ENCODE assay signal across 11 mouse cellular contexts in genomic region chr6:31571459-31571858, GRCm38 (mm10).
"Had no signal": no experiment of that assay in that cellular context is flagged by ENCODE, and none has a peak within 500 bp of the region (broad histone marks: within the 10 kb centered on the region; RNA-seq: fewer than 3 reads in every experiment).

No protein-coding gene starts in this region.

- DNase-seq: right cerebral cortex, adult 18-20 months; right cerebral cortex, postnatal 14 days; right cerebral cortex, postnatal 25 days; right cerebral cortex, postnatal 4 days; spleen, adult 18-20 months; thymus, adult 18-20 months; thymus, adult 2 months; thymus, postnatal 14 days; thymus, postnatal 25 days; thymus, postnatal 36 days; thymus, postnatal 4 days had no signal
